Mouse (Mus musculus) heart, adult 2 months (tissue): ENCODE measurements around the gene AI182371.

Source experiments
- EP300 ChIP-seq: fragments of 200-500 bp; IDR thresholded peaks from 2 replicates; pipeline ENCODE4 v1.6.1; 2011; ENCODE audit warnings: low read depth, low read length, control low read depth; ENCODE audit not compliant: insufficient read depth
- POLR2A ChIP-seq: fragments of 200-500 bp; IDR thresholded peaks from 2 replicates; pipeline ENCODE4 v1.6.1; 2011; ENCODE audit warnings: mild to moderate bottlenecking, low read depth, low read length, control low read depth; ENCODE audit not compliant: insufficient read depth

- TF ChIP-seq POLR2A (no peak), EP300 (no peak)
Measured at GRCm38 (mm10) chr2:35124716-35125115, 23.4 kb upstream of the AI182371 start.
